26 mouse cellular contexts compared by ENCODE assay signal in genomic region chr19:25230975-25231334, GRCm38 (mm10). TPM values are rescaled to one million over a fixed set of nuclear protein-coding genes. Genes with fewer than 3 reads are reported as not detected.
DNase-seq lines count a peak whose midpoint lies in the region; ATAC-seq and TF ChIP-seq lines count a peak whose summit lies in the region.
"Had no signal": no experiment of that assay in that cellular context is flagged by ENCODE, and none has a peak within 500 bp of the region (broad histone marks: within the 10 kb centered on the region; RNA-seq: fewer than 3 reads in every experiment).

No protein-coding gene starts in this region.

- H3K4me1 ChIP-seq in hindbrain, embryonic 10.5 days (replicated peaks): peaks cover 14% of the 10 kb centered on the region
- H3K4me1 ChIP-seq in hindbrain, embryonic 13.5 days (replicated peaks): no peaks in the 10 kb centered on the region
- H3K4me1 ChIP-seq in midbrain, embryonic 11.5 days (ENCODE audit: control insufficient read depth, insufficient read depth, low read length): peaks cover 3% of the 10 kb centered on the region; the same call in 1 of the 2 replicates
- H3K4me1 ChIP-seq in midbrain, embryonic 16.5 days (ENCODE audit: control insufficient read depth, insufficient read depth, low read length): no peaks in the 10 kb centered on the region
- 0 out of 2 replicates have a peak, but pooled peaks cover 2% of the 10 kb centered on the region for H3K4me1 ChIP-seq in liver, postnatal 0 days (ENCODE audit: insufficient read depth)
- H3K4me1 ChIP-seq in stomach, embryonic 16.5 days (ENCODE audit: control insufficient read depth, insufficient read depth, low read length): no peaks in the 10 kb centered on the region
- H3K4me1 ChIP-seq in thymus, adult 2 months (replicated peaks; ENCODE audit: control insufficient read depth, insufficient read depth, low read length): no peaks in the 10 kb centered on the region
- H3K4me1 ChIP-seq: intestine, embryonic 15.5 days; midbrain, embryonic 15.5 days; neural tube, embryonic 13.5 days had no signal

- TF ChIP-seq CTCF in liver, postnatal 0 days (IDR thresholded peaks at IDR 0.05; ENCODE audit: low read depth): no peak
- TF ChIP-seq CTCF in thymus, adult 2 months (IDR thresholded peaks at IDR 0.05; ENCODE audit: borderline replicate concordance, control insufficient read depth, extremely low read depth, insufficient read depth, low read length, poor library complexity): no peak

- H3K27ac ChIP-seq in hindbrain, embryonic 10.5 days: no peak overlapping the region; the same call in 1 of the 2 replicates
- H3K27ac ChIP-seq in hindbrain, embryonic 13.5 days: no peak overlapping the region
- H3K27ac ChIP-seq in midbrain, embryonic 11.5 days (ENCODE audit: low read depth, low read length): no peak overlapping the region
- H3K27ac ChIP-seq in midbrain, embryonic 16.5 days (ENCODE audit: low read length): no peak overlapping the region
- H3K27ac ChIP-seq in liver, postnatal 0 days (ENCODE audit: low read depth): peak overlapping the region; percentile 34; the same call in 1 of the 2 replicates
- no peak overlapping the region for H3K27ac ChIP-seq in stomach, embryonic 16.5 days (ENCODE audit: low read length)
- no peak overlapping the region for H3K27ac ChIP-seq in thymus, adult 2 months (ENCODE audit: control insufficient read depth, insufficient read depth, low read length)
- H3K27ac ChIP-seq: gastrocnemius, adult 2 months; heart, adult 2 months; hindbrain, postnatal 0 days; intestine, embryonic 15.5 days; midbrain, embryonic 15.5 days; neural tube, embryonic 13.5 days had no signal

- 51% methylated on average over 4 of the region's 4 CpGs for WGBS in hindbrain, embryonic 10.5 days
- 21% methylated on average over 4 of the region's 4 CpGs for WGBS in hindbrain, embryonic 13.5 days
- 36% methylated on average over 4 of the region's 4 CpGs for WGBS in midbrain, embryonic 11.5 days
- WGBS in midbrain, embryonic 16.5 days: 57% methylated on average over 4 of the region's 4 CpGs
- WGBS in liver, postnatal 0 days (ENCODE audit: insufficient replicate concordance): 61% methylated on average over 4 of the region's 4 CpGs
- 54% methylated on average over 4 of the region's 4 CpGs for WGBS in stomach, embryonic 16.5 days
- 94% methylated on average over 4 of the region's 4 CpGs for WGBS in thymus, adult 2 months

- DNase-seq in hindbrain, embryonic 10.5 days (ENCODE audit: low spot score): peak; percentile 45
- DNase-seq in midbrain, embryonic 11.5 days (ENCODE audit: low spot score, missing footprints): peak; percentile 78
- DNase-seq in liver, postnatal 0 days: no peak
- no peak for DNase-seq in thymus, adult 2 months
- DNase-seq: adrenal gland, postnatal 25 days; B cell, adult 2 months; cerebellum, adult 18-20 months; cerebellum, postnatal 14 days; gastrocnemius, adult 2 months; gastrocnemius, postnatal 36 days; heart, adult 2 months; heart, postnatal 4 days; kidney, adult 2 months; kidney, postnatal 36 days; left cerebral cortex, postnatal 4 days; lung, postnatal 36 days; thymus, postnatal 25 days had no signal

- no peak for TF ChIP-seq EP300 in liver, postnatal 0 days (IDR thresholded peaks at IDR 0.05; ENCODE audit: low read depth)

- no peak overlapping the region for H3K4me2 ChIP-seq in hindbrain, embryonic 13.5 days
- no peak overlapping the region for H3K4me2 ChIP-seq in midbrain, embryonic 11.5 days
- no peak overlapping the region for H3K4me2 ChIP-seq in midbrain, embryonic 16.5 days (ENCODE audit: low read length)
- no peak overlapping the region for H3K4me2 ChIP-seq in liver, postnatal 0 days (ENCODE audit: low read depth, low read length)
- no peak overlapping the region for H3K4me2 ChIP-seq in stomach, embryonic 16.5 days (ENCODE audit: low read depth, low read length)
- H3K4me2 ChIP-seq: intestine, embryonic 15.5 days; midbrain, embryonic 15.5 days; neural tube, embryonic 13.5 days had no signal

- no peaks in the 10 kb centered on the region for H3K36me3 ChIP-seq in hindbrain, embryonic 10.5 days
- H3K36me3 ChIP-seq in hindbrain, embryonic 13.5 days: no peaks in the 10 kb centered on the region
- no peaks in the 10 kb centered on the region for H3K36me3 ChIP-seq in midbrain, embryonic 11.5 days (ENCODE audit: control insufficient read depth, insufficient read depth, low read length)
- H3K36me3 ChIP-seq in midbrain, embryonic 16.5 days (ENCODE audit: control insufficient read depth, insufficient read depth, low read length): no peaks in the 10 kb centered on the region
- no peaks in the 10 kb centered on the region for H3K36me3 ChIP-seq in liver, postnatal 0 days (replicated peaks; ENCODE audit: insufficient read depth, low read length)
- H3K36me3 ChIP-seq in stomach, embryonic 16.5 days (ENCODE audit: control insufficient read depth, insufficient read depth, low read length): no peaks in the 10 kb centered on the region
- no peaks in the 10 kb centered on the region for H3K36me3 ChIP-seq in thymus, adult 2 months (ENCODE audit: control insufficient read depth, insufficient read depth, low read length)
- H3K36me3 ChIP-seq: intestine, embryonic 15.5 days; midbrain, embryonic 15.5 days; neural tube, embryonic 13.5 days had no signal

- no peak for ATAC-seq in hindbrain, embryonic 13.5 days (ENCODE audit: low FRiP score)
- ATAC-seq in midbrain, embryonic 11.5 days (ENCODE audit: low FRiP score): peak; percentile 66
- no peak for ATAC-seq in midbrain, embryonic 16.5 days
- ATAC-seq in liver, postnatal 0 days: peak; percentile 16; the same call in 1 of the 2 replicates
- 0 out of 2 replicates have a peak, but pooled peaks have one; percentile 10 for ATAC-seq in stomach, embryonic 16.5 days (ENCODE audit: insufficient read depth, low FRiP score)
- ATAC-seq: forebrain, embryonic 16.5 days; hindbrain, postnatal 0 days; intestine, embryonic 15.5 days; midbrain, embryonic 15.5 days had no signal

- H3K9me3 ChIP-seq in hindbrain, embryonic 10.5 days: no peaks in the 10 kb centered on the region
- H3K9me3 ChIP-seq in hindbrain, embryonic 13.5 days: no peaks in the 10 kb centered on the region
- H3K9me3 ChIP-seq in midbrain, embryonic 11.5 days (ENCODE audit: control insufficient read depth, low read length): no peaks in the 10 kb centered on the region
- H3K9me3 ChIP-seq in midbrain, embryonic 16.5 days (replicated peaks; ENCODE audit: control insufficient read depth, low read length, poor library complexity, severe bottlenecking): no peaks in the 10 kb centered on the region
- no peaks in the 10 kb centered on the region for H3K9me3 ChIP-seq in liver, postnatal 0 days (ENCODE audit: low read length)
- H3K9me3 ChIP-seq in stomach, embryonic 16.5 days (replicated peaks; ENCODE audit: control insufficient read depth, low read length): no peaks in the 10 kb centered on the region
- H3K9me3 ChIP-seq: intestine, embryonic 15.5 days; midbrain, embryonic 15.5 days; neural tube, embryonic 13.5 days had no signal

- peaks cover 20% of the 10 kb centered on the region for H3K27me3 ChIP-seq in hindbrain, embryonic 10.5 days (ENCODE audit: insufficient read depth, poor library complexity, severe bottlenecking)
- H3K27me3 ChIP-seq in hindbrain, embryonic 13.5 days: peaks cover 11% of the 10 kb centered on the region
- H3K27me3 ChIP-seq in midbrain, embryonic 11.5 days (ENCODE audit: control insufficient read depth, insufficient read depth, low read length): peaks cover 3% of the 10 kb centered on the region; the same call in 1 of the 2 replicates
- peaks cover 4% of the 10 kb centered on the region; the same call in 1 of the 2 replicates for H3K27me3 ChIP-seq in midbrain, embryonic 16.5 days (ENCODE audit: control insufficient read depth, insufficient read depth, low read depth, low read length)
- H3K27me3 ChIP-seq in liver, postnatal 0 days (ENCODE audit: insufficient read depth, low read length): peaks cover 11% of the 10 kb centered on the region
- no peaks in the 10 kb centered on the region; the same call in 1 of the 2 replicates for H3K27me3 ChIP-seq in stomach, embryonic 16.5 days (ENCODE audit: control insufficient read depth, insufficient read depth, low read length)
- H3K27me3 ChIP-seq in thymus, adult 2 months (ENCODE audit: control insufficient read depth, insufficient read depth, low read length): no peaks in the 10 kb centered on the region
- H3K27me3 ChIP-seq: intestine, embryonic 15.5 days had no signal

- H3K9ac ChIP-seq in hindbrain, embryonic 13.5 days: no peak overlapping the region
- no peak overlapping the region for H3K9ac ChIP-seq in midbrain, embryonic 11.5 days (ENCODE audit: low read length)
- no peak overlapping the region for H3K9ac ChIP-seq in midbrain, embryonic 16.5 days (ENCODE audit: low read depth, low read length)
- H3K9ac ChIP-seq in liver, postnatal 0 days (replicated peaks): no peak overlapping the region
- no peak overlapping the region for H3K9ac ChIP-seq in stomach, embryonic 16.5 days (ENCODE audit: low read length)
- H3K9ac ChIP-seq: intestine, embryonic 15.5 days; midbrain, embryonic 15.5 days; neural tube, embryonic 13.5 days had no signal

- no peak overlapping the region for H3K4me3 ChIP-seq in hindbrain, embryonic 10.5 days
- no peak overlapping the region for H3K4me3 ChIP-seq in hindbrain, embryonic 13.5 days
- H3K4me3 ChIP-seq in midbrain, embryonic 11.5 days (ENCODE audit: low read depth, low read length): no peak overlapping the region
- H3K4me3 ChIP-seq in midbrain, embryonic 16.5 days (ENCODE audit: low read depth, low read length): no peak overlapping the region
- H3K4me3 ChIP-seq in liver, postnatal 0 days (ENCODE audit: low read depth, low read length): no peak overlapping the region
- no peak overlapping the region for H3K4me3 ChIP-seq in stomach, embryonic 16.5 days (replicated peaks; ENCODE audit: low read length)
- no peak overlapping the region for H3K4me3 ChIP-seq in thymus, adult 2 months (ENCODE audit: control insufficient read depth, insufficient read depth, low read length)
- H3K4me3 ChIP-seq: erythroblast, embryonic 14.5 days; gastrocnemius, adult 2 months; heart, adult 2 months; intestine, embryonic 15.5 days; midbrain, embryonic 15.5 days; neural tube, embryonic 13.5 days had no signal

- no peak for TF ChIP-seq POLR2A in thymus, adult 2 months (IDR thresholded peaks at IDR 0.05; ENCODE audit: control insufficient read depth, extremely low read depth, insufficient read depth, low read length, poor library complexity)

RNA-seq across cellular contexts. Expression of gene Kank1, which starts 5.8 kb away (rescaled TPM):
- 18.4 and 20.6 TPM in 2 replicates for polyA plus RNA-seq in hindbrain, embryonic 10.5 days (2016; fragmentation: Nextera tagmentation; extraction: Ambion mirVana)
- polyA plus RNA-seq in hindbrain, embryonic 13.5 days (2015; fragmentation: Nextera tagmentation; extraction: Ambion mirVana): 9.2 and 10.2 TPM in 2 replicates
- 12.9 and 13.3 TPM in 2 replicates for polyA plus RNA-seq in midbrain, embryonic 11.5 days (2014; fragmentation: Nextera tagmentation; extraction: Ambion mirVana)
- 6.0 and 8.4 TPM in 2 replicates for polyA plus RNA-seq in midbrain, embryonic 16.5 days (2015; fragmentation: Nextera tagmentation; extraction: Ambion mirVana)
- polyA plus RNA-seq in liver, postnatal 0 days (2015; fragmentation: Nextera tagmentation; extraction: Ambion mirVana): 5.4 and 8.2 TPM in 2 replicates
- 37.7 and 39.1 TPM in 2 replicates for polyA plus RNA-seq in stomach, embryonic 16.5 days (2015; fragmentation: Nextera tagmentation; extraction: Ambion mirVana)
- polyA plus RNA-seq in thymus, adult 2 months (2012; rRNA removed): 9.6 and 13.6 TPM in 2 replicates
- polyA plus RNA-seq: erythroblast, embryonic 14.5 days had no signal

Comparison
In these comparisons a context has a peak if more than half of its experiments do, and no peak if none do; other contexts are left out.
1. ATAC-seq: peak in midbrain, embryonic 11.5 days (single experiment), liver, postnatal 0 days (single experiment) and stomach, embryonic 16.5 days (single experiment); none in hindbrain, embryonic 13.5 days (single experiment) and midbrain, embryonic 16.5 days (single experiment).
2. DNase-seq: peak in hindbrain, embryonic 10.5 days (single experiment) and midbrain, embryonic 11.5 days (single experiment); none in liver, postnatal 0 days (single experiment) and thymus, adult 2 months (single experiment).